In the genomic region with DNA sequence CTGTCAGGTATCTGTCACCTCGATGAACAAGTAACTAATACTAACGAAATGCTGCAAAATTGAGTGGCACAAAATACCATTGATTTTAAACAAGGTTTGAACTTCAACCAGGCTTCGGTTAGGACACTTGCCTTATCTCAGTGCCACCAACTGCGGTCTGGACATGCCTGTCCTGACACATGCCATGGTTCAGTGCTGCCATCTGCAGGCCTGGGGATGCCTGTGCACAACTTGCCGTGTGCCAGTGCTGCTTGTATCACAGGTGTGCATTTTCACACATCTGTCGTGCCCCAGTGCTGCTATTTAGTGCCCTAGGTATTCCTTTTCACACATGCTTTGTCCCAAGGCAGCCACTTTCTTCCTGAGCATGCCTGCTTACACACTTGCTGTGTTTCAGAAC, we compare ENCODE assay signal across 7 mouse cellular contexts.
A peak's percentile ranks its signal among the peaks of the same experiment; 100 is the strongest.
DNase-seq lines count a peak whose midpoint lies in the region; ATAC-seq and TF ChIP-seq lines count a peak whose summit lies in the region.

No protein-coding gene starts in this region.

- ATAC-seq in neutrophil, adult 5-6 weeks (ENCODE audit: extremely low read depth, insufficient number of reproducible peaks, low FRiP score, poor library complexity, severe bottlenecking), result peak; percentile 11; the same call in 1 of the 2 replicates
- no peak for ATAC-seq in heart, embryonic 11.5 days (replicated peaks; ENCODE audit: insufficient number of reproducible peaks, low FRiP score, low TSS enrichment)

- H3K9me3 ChIP-seq in heart, embryonic 11.5 days (replicated peaks; ENCODE audit: control insufficient read depth, low read length), result peaks cover 2% of the 10 kb centered on the region; the same call in 1 of the 2 replicates

- WGBS in heart, embryonic 11.5 days (ENCODE audit: insufficient replicate concordance), result 60% methylated on average over 6 of the region's 6 CpGs

- no peaks in the 10 kb centered on the region for H3K36me3 ChIP-seq in heart, embryonic 11.5 days (ENCODE audit: control insufficient read depth, insufficient read depth, low read length)

- H3K9ac ChIP-seq in heart, embryonic 11.5 days (ENCODE audit: low read depth, low read length), result no peak overlapping the region

- 0 out of 2 replicates have a peak, but pooled peaks cover 2% of the 10 kb centered on the region for H3K27me3 ChIP-seq in heart, embryonic 11.5 days (ENCODE audit: control insufficient read depth, insufficient read depth, low read length)

- no peak for DNase-seq in left cerebral cortex, adult 2 months (ENCODE audit: extremely low spot score in 1 of 2, low spot score in 2 of 2)
- no peak for DNase-seq in left cerebral cortex, postnatal 25 days (ENCODE audit: low spot score in 2 of 2)
- DNase-seq in R1 (ENCODE audit: low read depth, low spot score), result peak; percentile 54
- DNase-seq in embryo, embryonic 10 days (ENCODE audit: low spot score), result peak; percentile 68
- DNase-seq in Muller cell, postnatal 12 days (ENCODE audit: inconsistent ontology term), result no peak

- peak; percentile 53 for TF ChIP-seq CTCF in left cerebral cortex, adult 2 months (IDR thresholded peaks at IDR 0.05)

- intact Hi-C loops in left cerebral cortex, adult 2 months (cut with DNase I), result no loop called here
- intact Hi-C loops in left cerebral cortex, postnatal 25 days (cut with DNase I), result no loop called here

- H3K4me2 ChIP-seq in heart, embryonic 11.5 days, result no peak overlapping the region

- H3K4me3 ChIP-seq in left cerebral cortex, adult 2 months, result no peak overlapping the region
- H3K4me3 ChIP-seq in heart, embryonic 11.5 days (ENCODE audit: low read depth, low read length), result no peak overlapping the region

- H3K27ac ChIP-seq in left cerebral cortex, adult 2 months, result no peak overlapping the region
- no peak overlapping the region for H3K27ac ChIP-seq in heart, embryonic 11.5 days (ENCODE audit: low read depth, low read length)

- no peaks in the 10 kb centered on the region for H3K4me1 ChIP-seq in heart, embryonic 11.5 days (ENCODE audit: control insufficient read depth, insufficient read depth, low read length)

Comparison
In these comparisons a context has a peak if more than half of its experiments do, and no peak if none do; other contexts are left out.
1. DNase-seq: peak in R1 (single experiment) and embryo, embryonic 10 days (single experiment); none in left cerebral cortex, adult 2 months (0 of 2), left cerebral cortex, postnatal 25 days (0 of 2) and Muller cell, postnatal 12 days (single experiment).